Mouse (Mus musculus) liver, embryonic 11.5 days (tissue): Measurements from ENCODE around the gene Cfdp1. TPM values are rescaled to one million over a fixed set of nuclear protein-coding genes. Genes with fewer than 3 reads are reported as not detected.
A peak's percentile ranks its signal among the peaks of the same experiment; 100 is the strongest.

Experiments used
- ATAC-seq: fragments of 200-750 bp; cut with Nextera tagmentation; replicated peaks from 2 replicates; pipeline ENCODE4 v1.8.0; 2017; ENCODE audit warnings: moderate number of reproducible peaks, mild to moderate bottlenecking, moderate TSS enrichment, moderate library complexity; ENCODE audit not compliant: low FRiP score
- DNase-seq: peaks from one replicate; pipeline ENCODE4 v3.0.0-alpha.2; 2017; ENCODE audit warnings: low spot score
- H3K27ac ChIP-seq: fragments of 300-500 bp; sonication (generic); 2 replicates; pipeline ENCODE4 v1.5.1; 2014; ENCODE audit warnings: mild to moderate bottlenecking, low read depth, low read length, control low read depth
- H3K27me3 ChIP-seq: fragments of 300-500 bp; sonication (generic); replicated peaks from 2 replicates; pipeline ENCODE4 v1.6.1; 2014; ENCODE audit warnings: low read length, mixed read lengths; ENCODE audit not compliant: control insufficient read depth, insufficient read depth
- H3K36me3 ChIP-seq: fragments of 300-500 bp; sonication (generic); 2 replicates; pipeline ENCODE4 v1.6.1; 2014; ENCODE audit warnings: mild to moderate bottlenecking, low read length, moderate library complexity, mixed read lengths; ENCODE audit not compliant: control insufficient read depth, insufficient read depth
- H3K4me1 ChIP-seq: fragments of 300-500 bp; sonication (generic); replicated peaks from 2 replicates; pipeline ENCODE4 v1.6.1; 2014; ENCODE audit warnings: low read length, mixed read lengths; ENCODE audit not compliant: control insufficient read depth, insufficient read depth
- H3K4me2 ChIP-seq: fragments of 300-500 bp; sonication (generic); 2 replicates; pipeline ENCODE4 v1.6.1; 2014; ENCODE audit warnings: mild to moderate bottlenecking, control low read depth, moderate library complexity
- H3K4me3 ChIP-seq: fragments of 300-500 bp; sonication (generic); 2 replicates; pipeline ENCODE4 v1.5.1; 2014; ENCODE audit warnings: low read depth, low read length, control low read depth
- H3K9ac ChIP-seq: fragments of 300-500 bp; sonication (generic); 2 replicates; pipeline ENCODE4 v1.6.1; 2014; ENCODE audit warnings: low read depth, low read length, control low read depth
- H3K9me3 ChIP-seq: fragments of 300-500 bp; sonication (generic); 2 replicates; pipeline ENCODE4 v1.6.1; 2016; ENCODE audit warnings: low read length, inconsistent platforms, mixed read lengths; ENCODE audit not compliant: control insufficient read depth
- WGBS: fragments of 180-500 bp; shearing (Covaris S2); extraction: QIAGEN DNeasy Blood & Tissue Kit; methylation state at CpG from one replicate; pipeline ENCODE4 v1.1.7; 2014; 5-methylcytosine and 5-hydroxymethylcytosine counted together
- polyA plus RNA-seq: library from polyadenylated mRNA; unstranded; fragments of >200 nt; fragmentation: Nextera tagmentation; extraction: Ambion mirVana; gene quantifications from 2 replicates; pipeline ENCODE4 v1.2.1, GENCODE M21; 2014

Gene Cfdp1
- polyA plus RNA-seq, 1 experiment from 2014 or later: 234 TPM

GRCm38 (mm10) chr8:111740994-111741393, 113.1 kb downstream of the Cfdp1 start:
- H3K9ac ChIP-seq: no peak overlapping the region
- no peak for DNase-seq
- WGBS: 78% methylated on average over 8 of the region's 8 CpGs
- H3K36me3 ChIP-seq: no peaks in the 10 kb centered on the region
- H3K9me3 ChIP-seq: no peaks in the 10 kb centered on the region
- no peak overlapping the region for H3K4me3 ChIP-seq
- H3K4me1 ChIP-seq: peaks cover 39% of the 10 kb centered on the region
- no peak overlapping the region for H3K4me2 ChIP-seq
- no peak for ATAC-seq
- H3K27me3 ChIP-seq: peaks cover 33% of the 10 kb centered on the region
- H3K27ac ChIP-seq: no peak overlapping the region

DNA sequence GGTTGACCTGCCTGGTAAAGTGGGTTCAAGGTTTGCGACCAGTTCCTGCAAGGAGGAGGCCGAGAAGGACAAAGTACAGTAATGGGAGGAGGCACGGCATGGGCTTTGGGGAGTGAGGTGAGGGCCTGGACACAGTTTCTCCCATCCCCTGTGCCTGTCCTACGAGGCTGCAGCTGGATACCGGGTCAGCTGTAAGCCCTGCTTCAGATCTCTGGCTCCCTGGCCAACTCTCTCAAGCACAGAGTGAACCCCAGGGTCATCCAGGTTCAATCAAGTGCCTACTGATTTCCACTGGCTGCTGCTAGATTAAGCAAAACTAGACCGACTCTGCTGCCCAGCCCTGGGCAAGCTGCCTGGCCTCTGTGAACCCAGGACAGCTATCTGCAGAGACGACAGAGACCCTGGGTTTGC, 113.8 kb downstream of the Cfdp1 start:
- no peak overlapping the region for H3K27ac ChIP-seq

DNA sequence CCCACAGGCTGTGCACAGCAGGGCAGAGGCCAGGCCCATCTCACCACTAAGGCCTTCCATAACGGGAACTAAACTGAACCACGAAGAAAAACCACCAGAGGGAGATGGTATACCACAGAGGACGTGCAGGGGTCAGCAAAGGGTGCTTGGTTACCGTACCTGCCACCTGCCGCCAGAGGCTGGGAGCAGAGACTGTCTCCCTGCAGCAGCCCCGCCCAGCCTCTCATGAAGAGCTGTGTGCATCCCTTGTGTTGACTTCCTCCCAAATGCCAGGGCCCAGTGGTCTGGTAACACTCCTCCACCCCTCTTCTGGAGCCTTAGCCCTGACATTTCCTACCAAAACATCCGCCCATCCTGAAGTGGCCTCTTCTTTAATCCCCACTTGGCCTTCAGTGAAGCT, 114.5 kb downstream of the Cfdp1 start:
- no peak overlapping the region for H3K4me2 ChIP-seq
- DNase-seq (no peak), ATAC-seq (no peak)
- peaks cover 30% of the 10 kb centered on the region for H3K27me3 ChIP-seq
- H3K9me3 ChIP-seq: no peaks in the 10 kb centered on the region
- no peak overlapping the region for H3K27ac ChIP-seq
- no peak overlapping the region for H3K4me3 ChIP-seq
- peaks cover 48% of the 10 kb centered on the region for H3K4me1 ChIP-seq
- H3K36me3 ChIP-seq: no peaks in the 10 kb centered on the region
- H3K9ac ChIP-seq: no peak overlapping the region
- WGBS: 47% methylated on average over 7 of the region's 7 CpGs

More for the DNA sequence above, 113.8 kb downstream of the Cfdp1 start:
- no peaks in the 10 kb centered on the region for H3K36me3 ChIP-seq
- WGBS: 64% methylated on average over 7 of the region's 7 CpGs
- no peak overlapping the region for H3K4me2 ChIP-seq
- H3K27me3 ChIP-seq: peaks cover 30% of the 10 kb centered on the region
- DNase-seq (no peak), ATAC-seq (no peak)
- H3K4me3 ChIP-seq: no peak overlapping the region
- peaks cover 42% of the 10 kb centered on the region for H3K4me1 ChIP-seq
- no peak overlapping the region for H3K9ac ChIP-seq
- H3K9me3 ChIP-seq: no peaks in the 10 kb centered on the region

GRCm38 (mm10) chr8:111738867-111739266, 115.2 kb downstream of the Cfdp1 start:
- no peak overlapping the region for H3K4me2 ChIP-seq
- H3K9ac ChIP-seq: no peak overlapping the region
- peaks cover 29% of the 10 kb centered on the region for H3K27me3 ChIP-seq
- H3K9me3 ChIP-seq: no peaks in the 10 kb centered on the region
- 73% methylated on average over 6 of the region's 6 CpGs for WGBS
- DNase-seq: no peak
- no peak overlapping the region for H3K27ac ChIP-seq
- H3K4me1 ChIP-seq: peaks cover 48% of the 10 kb centered on the region
- no peak for ATAC-seq
- no peaks in the 10 kb centered on the region for H3K36me3 ChIP-seq
- H3K4me3 ChIP-seq: no peak overlapping the region

GRCm38 (mm10) chr8:111736321-111736720, 117.8 kb downstream of the Cfdp1 start:
- H3K4me1 ChIP-seq: peaks cover 51% of the 10 kb centered on the region
- H3K27ac ChIP-seq: no peak overlapping the region
- no peak for DNase-seq
- H3K4me2 ChIP-seq: no peak overlapping the region
- peaks cover 16% of the 10 kb centered on the region for H3K27me3 ChIP-seq
- ATAC-seq: no peak
- no peaks in the 10 kb centered on the region for H3K9me3 ChIP-seq
- H3K4me3 ChIP-seq: no peak overlapping the region
- H3K36me3 ChIP-seq: no peaks in the 10 kb centered on the region
- WGBS: 53% methylated on average over 7 of the region's 7 CpGs
- H3K9ac ChIP-seq: no peak overlapping the region

- H3K27me3 ChIP-seq: peaks cover 21% of the 10 kb centered on the region
- no peak overlapping the region for H3K27ac ChIP-seq
- H3K4me1 ChIP-seq: peaks cover 55% of the 10 kb centered on the region
Measured at GRCm38 (mm10) chr8:111735791-111736190, 118.3 kb downstream of the Cfdp1 start.

DNA sequence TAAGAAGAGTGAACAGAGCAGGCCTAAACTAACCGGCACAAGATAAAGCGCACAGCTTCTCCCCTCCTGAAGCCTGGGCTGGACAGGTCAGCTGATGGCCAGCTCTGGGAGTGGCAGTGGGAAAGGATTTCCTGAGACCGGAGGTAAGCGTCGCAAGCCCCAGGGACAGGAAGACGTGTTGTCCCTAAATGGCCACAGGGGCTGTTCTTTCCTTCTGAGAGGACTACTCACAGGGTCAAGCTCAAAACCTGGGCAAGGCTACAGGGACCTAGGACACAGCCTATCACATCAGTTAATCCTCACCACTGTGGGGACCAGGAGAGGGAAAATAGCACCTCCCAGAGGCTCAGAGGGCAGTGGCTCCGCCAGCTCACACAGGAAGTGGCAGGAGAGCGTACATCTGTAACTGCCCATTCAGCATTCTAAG, 118.7 kb downstream of the Cfdp1 start:
- DNase-seq (no peak), ATAC-seq (no peak)
- WGBS: 36% methylated on average over 8 of the region's 8 CpGs
- Histone ChIP-seq H3K9ac (no peak overlapping the region), H3K27me3 (peaks cover 26% of the 10 kb centered on the region), H3K27ac (no peak overlapping the region), H3K4me1 (peaks cover 55% of the 10 kb centered on the region), H3K4me2 (no peak overlapping the region), H3K9me3 (no peaks in the 10 kb centered on the region), H3K4me3 (no peak overlapping the region), H3K36me3 (no peaks in the 10 kb centered on the region)

More at GRCm38 (mm10) chr8:111735791-111736190, 118.3 kb downstream of the Cfdp1 start:
- WGBS: 63% methylated on average over 4 of the region's 4 CpGs
- H3K9ac ChIP-seq: no peak overlapping the region
- H3K36me3 ChIP-seq: no peaks in the 10 kb centered on the region
- no peak for DNase-seq
- H3K4me3 ChIP-seq: no peak overlapping the region
- ATAC-seq: no peak
- H3K4me2 ChIP-seq: no peak overlapping the region
- H3K9me3 ChIP-seq: no peaks in the 10 kb centered on the region

GRCm38 (mm10) chr8:111734244-111734960, 119.7 kb downstream of the Cfdp1 start:
- no peak overlapping the region for H3K4me3 ChIP-seq
- 55% methylated on average over 6 of the region's 6 CpGs for WGBS
- no peak for ATAC-seq
- no peaks in the 10 kb centered on the region for H3K9me3 ChIP-seq
- no peaks in the 10 kb centered on the region for H3K36me3 ChIP-seq
- peaks cover 27% of the 10 kb centered on the region for H3K27me3 ChIP-seq
- no peak for DNase-seq
- H3K9ac ChIP-seq: no peak overlapping the region
- peaks cover 51% of the 10 kb centered on the region for H3K4me1 ChIP-seq
- no peak overlapping the region; the same call in none of the 2 replicates for H3K4me2 ChIP-seq
- peak overlapping the region; percentile 5; the same call in 1 of the 2 replicates for H3K27ac ChIP-seq
